Mouse (Mus musculus): ENCODE results near the gene Disc1.

Disc1 gene

DNA sequence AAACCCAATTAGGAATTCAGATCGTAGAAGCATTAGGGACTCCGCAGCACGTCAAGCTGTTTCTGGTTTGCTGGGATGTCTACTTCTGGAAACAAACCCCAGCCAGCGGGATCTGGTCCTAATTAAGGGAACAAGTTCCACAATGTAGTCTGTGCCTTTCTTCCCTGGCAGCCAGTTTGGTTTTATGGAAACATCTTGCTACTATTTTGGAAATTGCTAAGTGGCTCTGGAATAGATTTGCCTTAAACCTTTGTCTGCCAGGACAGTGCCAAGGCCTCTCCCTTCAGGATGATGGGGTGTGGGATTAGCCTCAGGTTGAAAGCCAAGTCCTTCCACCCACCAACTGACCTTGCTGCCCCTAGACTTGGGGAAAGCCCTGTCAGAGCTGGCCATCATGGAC lies 164.7 kb downstream of the Disc1 start:
- DNase-seq (ENCODE audit: extremely low read depth, low read depth), result no peak

DNA sequence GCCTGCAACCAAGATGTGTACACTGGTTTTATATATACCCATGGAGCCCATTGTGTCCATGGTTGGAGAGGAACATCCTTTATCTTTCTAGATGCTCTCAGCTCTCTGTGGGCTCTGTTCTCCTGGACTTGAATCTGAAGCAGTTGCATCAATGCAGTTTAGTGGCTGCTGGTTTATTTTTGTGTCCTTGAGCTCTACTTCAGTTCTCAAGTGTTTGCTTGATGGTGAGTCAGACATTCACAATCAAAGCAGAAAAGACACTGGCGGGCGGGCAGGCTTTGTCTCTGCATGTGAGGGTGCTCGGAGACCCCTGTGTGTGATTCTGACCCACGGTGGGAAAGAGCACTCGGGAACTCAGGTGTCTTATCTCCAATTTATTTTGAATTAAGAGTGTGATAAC lies 166.6 kb downstream of the Disc1 start:
- DNase-seq (ENCODE audit: extremely low read depth, low read depth), result no peak

DNA sequence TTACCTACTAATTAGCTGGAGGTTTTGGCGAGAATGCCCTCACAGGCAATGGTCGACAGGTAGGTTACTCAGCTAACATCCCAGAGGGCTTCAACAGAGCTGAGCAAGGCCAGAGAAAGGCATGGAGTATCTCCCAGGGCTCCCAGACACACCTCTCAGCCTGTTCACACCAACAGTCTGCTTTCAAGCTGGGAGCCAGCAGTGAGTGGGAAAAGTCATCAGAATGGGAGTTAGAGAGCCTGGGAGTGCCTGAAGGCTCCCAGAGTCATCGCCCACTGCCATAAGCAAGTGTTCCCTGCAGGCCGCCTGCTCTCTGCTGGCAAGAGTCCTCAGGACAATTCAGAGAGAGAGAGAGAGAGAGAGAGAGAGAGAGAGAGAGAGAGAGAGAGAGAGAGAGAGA lies 167.1 kb downstream of the Disc1 start:
- DNase-seq (ENCODE audit: extremely low read depth, low read depth), result no peak

DNA sequence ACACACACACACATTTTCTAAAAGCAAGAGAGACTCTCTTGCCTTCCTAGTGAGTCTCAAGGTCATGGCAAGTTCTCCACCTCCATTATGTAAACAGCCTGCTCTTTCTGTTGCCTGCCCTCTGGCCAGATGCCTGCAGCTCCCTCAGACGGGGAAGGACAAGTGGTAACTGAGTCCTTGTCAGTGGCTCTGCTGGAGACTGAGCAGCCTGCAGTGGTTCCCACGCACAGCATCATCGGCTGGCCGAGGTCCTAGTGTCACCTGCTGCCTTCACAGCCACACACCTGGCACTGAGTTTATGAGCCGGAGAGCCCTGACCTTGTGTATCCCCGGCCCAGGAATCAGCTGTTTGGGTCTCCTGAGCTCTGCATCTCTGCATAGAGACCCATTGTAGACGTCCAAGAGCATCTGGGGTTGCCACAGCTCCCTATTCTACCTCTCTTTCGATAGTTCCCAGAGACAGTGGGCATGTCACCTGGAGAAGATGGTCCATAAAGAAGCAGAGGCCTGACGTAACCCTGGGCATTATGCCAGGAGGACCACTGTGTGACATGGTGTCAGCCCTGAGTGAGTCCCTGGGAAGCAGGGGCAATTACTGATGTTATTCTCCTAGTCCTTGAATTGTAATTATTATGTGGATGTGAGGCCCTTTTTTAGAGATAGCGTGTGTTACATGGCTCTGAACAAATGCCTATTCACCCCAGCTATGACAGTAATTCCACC lies 169.2 kb downstream of the Disc1 start:
- no peak for DNase-seq (ENCODE audit: extremely low read depth, low read depth)

DNA sequence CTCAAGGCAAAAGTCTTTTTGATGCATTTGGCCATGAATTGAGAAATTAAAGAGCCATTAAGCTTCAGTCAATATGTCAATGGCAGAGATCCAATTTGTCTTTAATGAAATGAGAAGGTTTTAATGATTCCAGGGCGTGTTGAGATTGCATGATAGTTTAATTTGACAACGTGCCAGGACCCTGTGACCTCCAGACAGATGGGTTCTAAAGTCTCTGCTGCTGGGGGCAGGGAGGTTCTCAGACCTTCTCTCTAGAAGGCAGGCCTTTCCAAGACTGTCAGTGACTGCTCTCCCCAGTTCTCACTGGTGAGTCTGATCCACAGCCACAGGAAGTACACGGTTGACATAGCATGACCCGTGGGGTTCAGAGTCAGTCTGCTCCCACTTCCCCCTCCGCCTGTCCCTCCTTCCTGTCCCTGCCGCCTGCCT lies 170.3 kb downstream of the Disc1 start:
- DNase-seq (ENCODE audit: extremely low read depth, low read depth), result no peak

DNA sequence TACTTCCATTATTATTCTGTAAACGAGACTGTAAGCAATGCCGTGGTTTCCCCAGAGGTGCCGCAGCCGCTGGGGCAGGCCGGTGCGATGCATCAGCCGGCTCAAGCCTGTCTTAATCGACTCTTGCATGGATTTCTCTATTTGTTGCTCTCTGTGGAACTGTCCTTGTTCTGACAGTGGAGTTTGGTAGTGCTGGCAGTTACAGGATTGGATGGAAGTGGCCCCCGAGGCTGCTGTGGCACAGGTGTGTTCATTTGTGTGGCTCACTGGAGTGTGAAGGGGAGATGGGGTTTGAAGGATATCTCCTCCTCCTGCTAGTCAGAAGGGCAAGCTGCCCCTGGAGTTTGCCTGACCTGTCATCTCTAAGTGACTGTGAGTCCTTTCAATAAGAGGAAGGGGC lies 171.3 kb downstream of the Disc1 start:
- DNase-seq (ENCODE audit: extremely low read depth, low read depth), result no peak

DNA sequence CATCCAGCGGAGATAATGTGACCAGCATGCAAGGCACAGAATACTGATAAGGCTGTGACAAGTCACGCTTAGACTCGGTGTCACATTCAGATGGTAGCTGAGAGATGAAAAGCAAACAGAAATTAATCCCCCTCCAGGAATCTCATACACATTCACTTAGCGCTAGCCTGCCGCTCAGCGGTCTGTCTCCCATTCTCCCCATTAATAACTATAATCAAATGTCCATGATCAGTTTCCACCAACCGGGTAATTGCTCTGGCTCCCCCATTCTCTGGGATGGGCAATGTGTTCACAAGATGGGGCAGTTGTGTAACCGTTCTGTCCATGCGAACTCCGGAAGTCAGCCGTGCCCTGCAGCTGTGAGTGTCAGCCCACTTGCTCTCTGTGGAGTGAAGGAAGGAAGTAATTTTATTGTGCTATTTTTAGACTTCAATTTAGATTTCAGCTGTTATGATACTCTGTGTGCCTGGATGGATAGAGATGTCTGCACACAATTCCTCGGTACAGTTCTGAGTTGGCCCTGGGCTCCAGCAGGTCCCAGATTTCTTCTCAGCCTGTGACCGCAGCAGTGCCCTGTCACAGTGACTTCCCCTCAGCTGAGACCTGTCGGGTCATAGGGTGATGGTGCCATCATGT lies 173.1 kb downstream of the Disc1 start:
- DNase-seq (ENCODE audit: extremely low read depth, low read depth), result no peak

DNA sequence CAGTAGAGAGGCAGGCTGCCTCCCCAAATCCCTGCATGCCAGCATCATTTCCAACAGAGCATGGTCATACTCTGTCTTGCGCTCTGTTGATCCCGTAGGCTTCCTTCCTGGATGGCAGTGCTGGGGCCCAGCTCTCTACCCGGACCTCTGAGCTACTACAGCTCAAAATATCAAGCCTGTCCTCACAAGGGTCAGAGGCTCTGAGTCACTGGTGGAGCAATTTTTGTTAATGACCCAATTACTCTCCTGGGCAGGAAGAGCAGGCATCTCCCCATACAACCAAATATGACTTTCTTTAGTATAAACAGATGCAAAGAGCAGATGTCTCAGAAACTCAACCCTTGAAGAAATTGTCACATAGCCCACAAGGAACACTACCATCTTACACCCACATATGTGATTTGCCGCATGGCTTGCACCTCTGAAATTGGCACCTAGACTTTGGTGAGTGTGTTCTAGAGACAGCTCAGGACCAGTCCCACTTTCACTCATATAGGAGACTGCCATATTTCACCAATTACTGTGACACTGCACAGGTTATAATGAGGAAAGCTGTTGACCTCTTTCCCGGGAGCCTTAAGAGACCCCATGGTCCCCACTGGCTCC lies 176.6 kb downstream of the Disc1 start:
- no peak for DNase-seq (ENCODE audit: extremely low read depth, low read depth)

DNA sequence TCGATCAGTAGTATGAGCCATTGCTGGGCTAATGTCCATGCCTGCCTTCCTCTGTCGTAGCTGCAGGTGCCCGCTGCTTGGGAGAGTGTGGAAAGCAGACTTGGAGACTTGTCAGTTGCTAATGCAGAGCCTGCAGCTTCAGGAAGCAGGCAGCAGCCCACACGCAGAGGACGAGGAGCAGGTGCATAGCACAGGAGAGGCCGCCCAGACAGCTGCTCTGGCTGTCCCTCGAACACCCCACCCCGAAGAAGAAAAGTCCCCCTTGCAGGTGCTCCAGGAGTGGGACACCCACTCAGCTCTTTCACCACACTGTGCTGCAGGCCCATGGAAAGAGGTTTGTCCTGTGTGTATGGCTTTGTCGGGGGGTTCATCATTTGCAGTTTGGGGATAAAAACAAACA lies 178.7 kb downstream of the Disc1 start:
- DNase-seq (ENCODE audit: extremely low read depth, low read depth), result no peak

DNA sequence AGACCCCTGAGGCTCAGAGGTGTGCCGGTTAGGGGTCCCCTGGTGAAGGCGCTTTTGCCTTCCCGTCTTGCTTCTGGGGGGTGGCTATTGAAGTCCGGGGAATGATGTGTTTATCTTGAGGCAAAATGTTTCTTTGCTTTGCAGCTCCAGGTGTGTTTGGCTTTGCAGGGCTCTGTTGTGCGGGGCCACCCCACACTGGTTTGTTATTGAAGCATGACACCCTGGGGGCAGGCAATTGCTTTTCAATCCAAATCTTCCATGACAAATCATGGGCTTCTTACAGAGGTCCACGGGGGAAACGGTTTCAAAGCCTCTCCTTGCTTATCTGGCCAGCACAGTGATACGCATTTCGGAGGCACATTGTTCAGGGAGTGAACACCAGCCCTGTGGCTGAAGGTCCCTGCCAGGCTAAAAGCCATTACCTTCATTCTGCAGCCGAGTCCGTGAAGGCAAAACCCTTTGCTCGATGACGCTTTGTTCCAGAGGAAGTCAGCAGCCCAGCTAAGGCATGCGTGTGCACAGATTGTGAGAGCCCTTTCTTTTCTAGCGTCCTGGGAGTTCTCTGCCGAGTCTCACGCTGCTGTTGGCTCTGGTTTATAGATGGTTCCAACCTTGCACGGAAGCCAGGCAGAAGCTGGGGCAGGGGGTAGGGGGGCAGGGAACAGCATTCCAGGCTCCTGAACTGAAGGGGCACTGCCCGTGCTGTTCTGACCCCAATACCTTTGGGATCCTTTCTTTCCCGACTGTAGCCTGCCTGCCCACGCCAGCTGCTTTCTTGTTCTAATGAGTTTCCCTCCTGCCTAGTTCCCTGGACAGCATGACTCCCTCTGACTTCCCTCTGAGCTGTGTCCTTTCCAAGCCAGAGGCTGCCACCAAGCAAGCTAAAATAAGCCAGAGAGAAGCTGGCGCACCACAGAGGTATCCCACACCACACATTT lies 182.2 kb downstream of the Disc1 start:
- DNase-seq (ENCODE audit: extremely low read depth, low read depth), result no peak

DNA sequence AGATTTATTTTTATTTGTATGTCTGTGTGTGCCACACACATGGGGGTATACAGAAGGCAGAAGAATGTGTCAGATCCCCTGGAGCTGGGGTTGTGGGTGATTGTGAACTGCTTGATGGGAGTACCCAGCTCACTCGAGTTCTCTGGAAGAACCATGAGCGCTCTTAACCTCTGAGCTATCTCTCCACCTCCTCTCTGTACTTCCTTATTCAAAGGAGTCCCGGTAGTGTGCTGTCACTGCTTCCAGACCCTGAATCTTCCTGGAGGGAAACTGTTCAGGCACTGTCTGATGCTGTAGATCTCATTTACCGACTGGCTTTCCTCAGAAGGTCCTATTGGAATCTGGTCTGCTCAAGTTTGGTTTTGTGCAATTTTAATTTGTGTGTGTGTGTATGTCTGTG lies 186.8 kb downstream of the Disc1 start:
- no peak for DNase-seq (ENCODE audit: extremely low read depth, low read depth)

DNA sequence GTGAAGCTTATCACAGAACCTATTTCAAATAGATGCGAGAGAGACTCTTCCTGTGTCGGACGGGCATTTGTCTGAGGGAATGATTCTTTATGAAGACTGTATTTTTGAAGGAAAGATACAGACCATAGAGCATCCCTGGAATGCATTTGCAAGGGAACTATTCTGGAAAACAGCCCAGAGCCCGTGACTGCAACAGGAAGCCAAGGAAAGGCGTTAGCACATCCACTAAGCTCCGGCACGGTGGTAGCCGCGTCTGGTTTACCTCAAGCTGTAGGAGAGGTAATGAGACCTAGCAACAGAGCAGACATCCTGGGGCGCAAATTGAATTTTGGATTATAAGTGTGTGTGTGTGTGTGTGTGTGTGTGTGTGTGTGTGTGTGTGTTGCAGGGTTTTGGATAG lies 188.4 kb downstream of the Disc1 start:
- DNase-seq (ENCODE audit: extremely low read depth, low read depth), result no peak

DNA sequence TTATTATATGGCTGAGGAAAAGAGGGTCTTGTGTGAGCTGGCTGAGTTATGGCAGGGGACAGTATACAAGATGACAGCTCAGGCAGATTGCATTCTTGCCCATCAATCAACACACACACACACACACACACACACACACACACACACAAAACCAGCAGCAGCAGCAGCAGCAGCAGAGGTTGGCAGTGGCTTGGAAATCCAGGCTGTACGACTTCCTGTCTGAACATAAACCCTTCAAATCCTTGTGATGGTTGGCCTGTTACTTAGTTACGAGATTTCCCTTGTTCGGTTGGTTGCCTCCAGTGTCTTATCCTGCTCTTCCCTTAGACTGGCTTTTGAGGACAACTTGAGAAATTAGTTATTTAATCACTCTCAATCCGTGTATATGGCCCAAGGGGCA lies 188.9 kb downstream of the Disc1 start:
- no peak for DNase-seq (ENCODE audit: extremely low read depth, low read depth)

DNA sequence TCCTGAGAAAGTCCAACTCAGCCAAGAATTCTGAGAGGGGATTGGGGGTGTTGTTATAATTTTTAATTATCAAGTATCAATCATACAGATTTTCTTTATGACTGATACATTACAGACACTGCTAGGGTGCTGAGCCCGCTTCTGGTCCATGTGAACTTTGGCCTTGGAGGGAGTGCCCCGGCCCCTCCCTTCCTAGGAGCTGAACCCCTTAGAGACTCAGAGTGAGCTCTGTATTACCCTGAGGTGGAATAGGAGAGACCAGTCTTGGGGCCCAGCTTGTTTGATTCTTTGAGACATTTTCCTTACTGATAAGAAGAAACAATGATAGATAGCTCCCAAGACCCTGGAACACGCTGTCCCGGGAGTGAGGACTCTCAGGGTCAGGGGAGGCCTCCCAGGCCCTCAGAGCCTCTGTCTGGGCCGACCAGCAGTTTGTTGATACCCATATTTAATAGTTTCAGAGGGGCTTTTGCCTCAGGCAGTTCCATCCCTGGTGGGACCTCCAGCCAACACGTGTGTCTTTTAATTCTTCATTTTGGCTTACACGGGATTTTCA lies 192.8 kb downstream of the Disc1 start:
- DNase-seq (ENCODE audit: extremely low read depth, low read depth), result no peak

DNA sequence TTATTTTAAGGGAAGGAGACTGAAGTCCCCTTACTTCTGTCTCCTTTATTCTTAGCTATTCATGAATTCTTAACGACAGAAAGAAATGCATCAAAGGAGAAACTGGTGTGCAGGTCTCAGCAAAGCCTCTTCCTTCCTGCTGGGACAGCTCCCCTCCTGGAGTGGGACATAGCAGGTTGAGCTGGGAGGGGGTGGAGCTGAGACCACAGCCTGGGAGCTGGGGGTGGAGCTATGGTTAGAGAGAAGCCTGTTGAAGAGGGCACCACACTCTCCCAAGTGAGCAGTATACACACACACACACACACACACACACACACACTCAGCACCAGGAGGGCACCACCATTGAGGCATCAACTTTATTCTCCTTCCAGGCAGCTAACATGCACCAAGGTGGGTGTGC lies 193.4 kb downstream of the Disc1 start:
- DNase-seq (ENCODE audit: extremely low read depth, low read depth), result no peak

DNA sequence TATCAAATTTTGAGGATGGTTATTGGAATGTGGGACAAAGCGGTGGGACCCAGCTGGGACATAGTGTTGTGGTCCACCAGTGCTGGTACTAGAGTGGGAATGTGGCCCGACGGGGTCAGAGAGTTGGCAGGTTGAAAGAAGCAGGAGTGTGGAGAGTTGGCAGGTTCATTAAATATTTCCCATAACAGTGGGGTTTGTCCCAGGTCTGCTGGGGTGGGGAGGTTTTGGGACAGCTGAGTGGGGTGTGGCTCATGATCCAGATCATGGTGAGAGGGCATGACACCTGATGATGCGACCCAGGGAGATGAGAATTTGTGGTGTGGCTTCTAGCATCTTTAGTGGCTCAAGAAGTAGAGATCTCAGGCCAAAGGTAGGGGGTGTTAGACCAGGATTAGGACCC lies 199.0 kb downstream of the Disc1 start:
- no peak for DNase-seq (ENCODE audit: extremely low read depth, low read depth)

DNA sequence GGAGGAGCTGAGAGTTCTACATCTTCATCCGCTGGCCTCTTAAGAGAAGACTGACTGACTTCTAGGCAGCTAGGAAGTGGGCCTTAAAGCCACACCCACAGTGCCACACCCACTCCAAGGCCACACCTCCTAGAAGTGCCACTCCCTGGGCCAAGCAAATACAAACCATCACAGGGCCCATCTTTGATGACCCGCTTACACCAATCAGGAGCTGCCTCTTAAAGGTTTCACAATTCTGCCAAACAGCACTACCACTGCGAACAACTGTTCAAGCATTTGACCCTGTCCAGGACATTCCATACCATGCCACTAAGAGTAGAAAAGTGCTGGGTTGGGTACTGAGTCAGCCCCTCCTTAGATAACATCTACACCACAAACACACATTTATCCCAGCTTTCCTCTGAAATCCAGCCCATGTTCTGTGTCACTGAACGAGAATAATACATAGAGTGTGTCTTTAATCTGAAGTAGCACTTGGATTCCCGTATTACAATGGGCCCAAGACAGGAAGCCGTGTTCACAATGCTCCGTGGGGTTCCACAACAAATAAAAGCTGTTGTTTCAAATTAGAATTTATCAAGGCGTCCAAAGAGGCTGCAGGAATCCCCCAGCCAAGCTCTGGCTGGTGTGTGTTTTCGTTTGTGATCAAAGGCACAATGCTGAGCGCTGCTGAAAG lies 199.6 kb downstream of the Disc1 start:
- DNase-seq (ENCODE audit: extremely low read depth, low read depth), result no peak

DNA sequence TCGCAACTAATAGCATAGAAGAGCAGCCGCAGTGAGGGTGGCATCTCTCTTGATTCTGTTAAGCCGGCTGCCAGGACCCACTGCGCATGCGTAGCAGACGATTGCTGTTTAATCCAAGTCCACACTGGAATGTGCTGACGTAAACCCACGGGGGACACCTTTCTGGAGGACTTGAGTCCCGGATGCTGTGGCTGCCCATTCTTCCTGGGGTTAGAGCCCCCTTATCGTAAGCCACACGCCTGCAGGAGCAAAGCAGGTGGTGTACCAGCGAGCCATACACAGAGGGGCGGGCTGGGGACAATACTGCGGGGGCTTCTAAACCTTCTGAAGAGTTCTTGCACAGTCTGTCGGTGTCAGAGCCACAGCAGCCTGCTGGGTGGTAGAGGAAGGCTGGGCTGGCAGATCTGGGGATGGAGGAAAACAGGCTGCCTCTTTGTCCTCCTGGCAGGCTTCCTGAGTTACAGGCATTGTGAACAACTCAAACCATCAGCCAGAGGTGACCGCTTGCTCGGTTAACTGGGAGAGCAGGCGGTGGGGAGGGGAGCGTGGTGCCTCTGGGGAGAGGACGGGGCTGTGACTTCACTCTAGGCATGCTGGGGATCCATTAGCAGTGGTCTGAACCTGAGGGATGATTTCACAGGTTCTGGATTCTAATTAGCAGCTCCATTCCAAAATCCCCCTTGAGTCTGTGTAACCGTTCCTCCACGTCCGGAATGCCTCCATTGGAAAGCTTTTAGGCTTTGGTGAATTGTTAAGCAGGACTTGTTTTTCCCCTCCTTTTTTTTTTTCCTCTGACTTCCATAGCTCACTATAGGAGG lies 200.4 kb downstream of the Disc1 start:
- DNase-seq (ENCODE audit: extremely low read depth, low read depth), result no peak

DNA sequence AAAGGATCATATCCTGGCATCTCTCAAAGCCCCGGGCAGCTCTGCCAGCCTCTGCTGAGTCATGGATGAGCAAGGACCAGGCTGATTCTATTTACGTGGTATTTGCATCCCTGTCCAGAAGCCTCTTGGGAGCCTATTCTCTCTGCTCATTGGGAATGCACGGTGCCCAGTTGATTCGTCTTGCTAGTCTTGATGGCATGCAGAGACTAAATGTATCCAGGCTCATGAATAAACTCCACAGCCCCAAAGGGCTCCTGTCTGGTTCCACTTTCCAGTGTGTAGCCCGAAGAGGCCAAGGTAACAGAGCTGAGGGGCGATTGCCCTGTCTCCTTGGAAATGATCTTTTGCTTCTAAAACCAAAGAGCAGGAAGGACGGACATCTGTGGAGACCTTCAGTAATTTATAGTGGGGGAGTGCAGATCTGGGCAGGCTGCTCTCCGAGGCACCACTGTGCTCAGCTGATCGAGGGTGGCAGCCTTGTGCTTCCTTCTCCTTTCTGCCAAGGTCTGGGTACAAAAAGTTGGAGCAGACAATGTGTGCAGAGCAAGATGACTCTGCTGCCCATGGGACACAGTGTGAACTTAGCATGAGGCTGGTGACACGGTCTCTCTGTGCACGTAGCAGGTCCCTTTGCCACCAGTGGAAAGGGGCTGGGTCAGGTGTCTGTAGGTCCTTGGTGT lies 201.2 kb downstream of the Disc1 start:
- DNase-seq (ENCODE audit: extremely low read depth, low read depth), result no peak

DNA sequence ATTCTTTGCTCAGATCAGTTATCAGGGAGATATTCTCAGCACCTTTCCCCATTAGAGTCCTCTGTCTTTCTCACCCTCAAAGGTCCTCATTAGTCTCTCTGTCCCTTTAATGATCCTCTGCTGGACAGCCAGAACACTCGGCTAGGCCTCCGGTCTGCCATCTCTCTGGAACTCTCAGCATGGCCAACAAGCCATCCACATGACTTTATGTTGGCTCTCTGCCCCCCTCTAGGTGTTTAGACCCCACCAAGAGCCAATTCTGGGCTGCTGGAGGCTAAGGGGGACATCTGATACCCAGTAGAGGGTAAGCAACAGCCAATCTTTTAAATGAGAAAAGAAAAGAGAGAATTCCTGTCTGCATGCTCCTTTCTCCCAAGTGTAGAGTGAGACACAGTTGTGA lies 203.7 kb downstream of the Disc1 start:
- no peak for DNase-seq (ENCODE audit: extremely low read depth, low read depth)
